Mouse (Mus musculus): ENCODE results near the gene Tcta.

The Tcta gene

DNA sequence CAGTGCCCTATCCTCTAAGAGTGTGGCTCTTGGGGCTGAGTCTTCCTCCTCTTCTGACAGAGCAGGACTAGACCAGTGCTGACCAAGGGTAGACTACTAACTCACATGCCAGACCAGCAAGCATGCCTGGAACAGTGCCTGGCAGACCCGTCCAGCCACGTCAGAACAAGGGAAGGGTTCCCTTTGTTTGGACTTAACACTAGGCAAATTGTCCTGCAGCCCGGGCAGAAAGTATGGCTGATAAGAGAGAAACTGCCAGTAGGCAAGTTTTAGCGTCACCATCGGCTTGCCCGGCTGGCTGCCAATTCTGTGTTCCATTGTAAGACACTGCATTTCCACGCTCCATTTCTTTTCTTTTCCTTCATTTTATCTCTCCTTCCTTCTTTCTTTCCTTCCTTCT lies 38.3 kb downstream of the Tcta start:
- DNase-seq, result no peak

DNA sequence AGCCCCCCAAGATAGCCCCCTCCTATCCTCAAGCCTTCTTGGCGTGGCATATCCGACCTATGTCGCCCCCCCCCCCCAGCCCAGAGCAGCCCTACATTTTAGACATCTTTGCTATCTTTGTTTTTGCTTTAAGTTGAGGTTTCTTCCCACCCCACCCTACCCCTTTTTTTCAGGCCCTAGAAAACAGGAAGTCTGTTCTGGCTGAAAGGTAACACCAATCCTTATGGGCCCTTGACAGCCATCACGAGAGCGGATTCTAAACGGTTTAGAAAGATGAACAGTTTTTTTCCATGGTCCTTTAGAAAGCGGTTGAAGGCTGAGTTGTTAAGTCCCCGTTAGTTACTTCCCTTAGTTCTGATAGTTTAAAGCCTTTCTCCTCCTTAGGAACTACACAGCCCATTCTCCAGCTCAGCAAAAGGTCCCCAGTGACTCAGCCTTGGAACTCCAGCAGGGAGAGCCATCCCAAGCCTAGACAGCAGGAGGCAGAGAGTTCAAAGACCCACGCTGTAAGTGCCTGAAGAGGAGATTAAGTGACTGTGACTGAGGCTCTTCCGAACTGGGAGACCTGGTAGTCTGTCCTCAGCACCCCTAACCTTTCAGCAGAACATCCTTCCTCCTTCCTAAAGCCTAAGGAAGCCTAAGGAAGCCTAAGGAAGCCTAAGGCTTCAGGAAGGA lies 39.6 kb downstream of the Tcta start:
- DNase-seq, result no peak

DNA sequence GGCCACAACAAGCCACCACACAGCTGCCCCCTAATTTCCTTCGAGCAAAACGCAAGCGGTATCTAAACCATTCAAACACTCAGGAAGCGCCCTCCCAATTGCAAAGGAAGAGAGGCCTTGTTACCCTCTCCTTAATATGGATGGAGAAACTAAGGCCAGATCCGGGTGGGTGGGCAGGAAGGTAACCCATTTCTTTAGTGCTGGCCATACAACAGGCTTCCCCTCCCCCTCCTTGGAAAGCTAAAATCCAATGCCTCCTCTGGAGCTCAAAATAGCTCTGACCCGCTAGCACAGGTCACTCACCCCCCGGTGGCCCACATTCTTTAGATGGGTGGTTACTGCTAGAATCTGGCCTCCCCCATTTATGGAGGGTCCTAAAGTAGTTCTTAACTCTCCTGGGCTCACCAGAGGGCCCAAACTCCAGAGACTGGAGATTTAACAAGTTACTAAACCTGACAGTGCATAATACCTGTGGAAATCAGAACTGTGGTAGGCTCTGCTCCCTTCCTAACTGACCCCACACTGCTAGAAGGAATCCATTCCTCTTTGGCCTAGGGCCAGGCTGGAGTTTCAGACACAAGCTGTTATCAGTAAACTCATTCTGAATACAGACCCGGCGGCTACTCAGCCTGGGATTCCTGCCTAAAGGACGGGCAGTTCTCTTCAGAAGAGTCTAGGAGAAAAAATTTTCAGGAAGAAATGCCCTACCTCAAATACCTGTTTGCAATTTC lies 41.6 kb downstream of the Tcta start:
- no peak for DNase-seq

DNA sequence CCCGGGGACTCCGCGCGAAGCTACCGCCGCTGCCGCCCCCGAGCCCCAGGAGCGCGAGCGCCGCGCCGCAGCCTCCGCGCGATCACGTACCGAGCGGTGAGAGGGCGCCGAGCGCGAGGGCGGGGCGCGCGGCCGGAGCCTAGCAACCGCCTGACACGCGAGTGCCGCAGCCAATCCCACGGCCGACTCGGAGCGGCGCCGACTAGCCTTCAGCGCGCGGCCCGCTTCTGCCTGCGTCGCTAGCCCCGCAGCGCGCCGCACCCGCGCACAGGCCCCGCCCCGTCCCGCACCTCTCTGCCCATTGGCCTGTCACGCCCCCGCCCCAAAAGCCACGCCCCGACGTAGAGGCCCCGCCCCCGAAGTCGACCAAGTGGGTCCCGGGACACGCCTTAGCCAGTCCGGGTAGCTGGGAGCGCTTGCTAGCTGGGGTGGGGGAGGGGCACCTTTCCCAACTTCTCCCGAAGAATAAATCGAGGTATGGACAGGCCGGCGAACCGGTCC lies 42.2 kb downstream of the Tcta start, which contains the start of gene Dag1:
Gene Dag1, minus strand, starts transcription at position 269 of the 501 bp plus-strand sequence.
- peak; percentile 97 for DNase-seq

DNA sequence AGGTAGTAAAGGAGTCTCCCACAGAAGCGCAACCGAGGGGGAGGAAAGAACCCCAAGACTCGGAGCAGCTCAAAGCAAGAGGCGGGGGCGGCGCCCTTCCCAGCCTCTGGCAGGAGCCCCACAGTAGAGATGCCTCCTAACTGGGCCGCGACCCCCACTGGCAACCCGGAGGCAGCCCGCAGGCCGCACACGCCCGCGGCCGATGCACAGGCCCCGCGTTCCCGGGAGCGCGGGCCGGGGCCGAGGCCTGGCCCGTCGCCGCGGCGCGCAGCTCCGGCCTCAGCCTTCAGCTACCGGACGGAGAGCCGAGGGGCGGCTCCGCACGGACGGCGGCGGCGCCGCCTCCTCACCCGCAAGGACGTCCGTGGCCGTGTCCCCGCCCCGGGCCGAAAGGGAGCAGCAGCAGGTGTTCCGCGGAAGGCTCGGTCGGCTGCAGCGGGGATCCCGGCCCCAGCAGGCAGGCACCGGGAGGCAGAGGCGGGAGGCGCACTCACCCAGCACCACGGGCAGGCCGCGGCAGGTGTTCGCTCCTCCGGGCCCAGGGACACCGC lies 42.8 kb downstream of the Tcta start:
- DNase-seq, result peak; percentile 70

DNA sequence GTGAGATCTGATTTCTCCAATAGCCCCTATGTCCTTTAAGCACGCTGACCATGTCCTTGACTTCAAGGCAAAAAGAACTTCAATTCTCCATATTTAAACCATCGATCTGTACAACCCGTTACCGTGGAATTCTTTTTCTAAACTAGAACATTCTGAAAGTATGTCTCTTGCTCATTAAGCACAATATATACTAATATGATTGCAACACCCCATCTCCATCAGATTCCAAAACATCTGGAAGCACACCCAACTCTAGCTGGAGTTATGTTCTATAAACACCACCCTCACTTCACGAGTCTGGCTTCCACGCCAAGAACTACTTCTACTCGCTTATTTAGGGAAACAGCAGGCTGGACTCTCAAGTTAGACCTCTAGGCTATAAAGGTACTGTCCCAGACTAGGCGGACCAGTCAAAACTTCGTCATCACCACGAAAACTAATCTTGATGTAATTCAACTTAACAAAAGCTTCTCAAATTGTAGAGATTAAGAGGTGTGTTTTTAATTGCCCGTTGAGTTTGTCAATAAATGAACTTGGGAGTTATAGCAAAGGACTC lies 43.4 kb downstream of the Tcta start:
- DNase-seq, result no peak

DNA sequence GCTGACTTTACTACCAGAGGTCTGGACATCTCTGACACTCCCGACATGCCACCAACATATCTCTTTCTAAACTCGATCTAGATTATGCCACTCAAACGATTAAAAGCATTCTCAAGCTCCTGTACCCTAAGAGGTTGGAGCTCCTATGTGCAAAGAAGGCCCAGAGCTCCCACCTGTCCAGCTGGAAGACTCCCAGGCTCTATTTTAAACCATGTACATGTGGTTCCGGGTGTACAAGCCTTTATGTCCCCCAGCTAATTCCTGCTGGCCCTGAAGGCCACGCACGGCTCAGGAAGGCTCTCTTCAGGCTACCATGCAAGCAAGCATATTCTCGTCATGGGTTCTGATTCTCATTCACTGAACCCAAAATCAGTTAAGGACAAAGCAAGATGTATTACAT lies 44.1 kb downstream of the Tcta start:
- no peak for DNase-seq

DNA sequence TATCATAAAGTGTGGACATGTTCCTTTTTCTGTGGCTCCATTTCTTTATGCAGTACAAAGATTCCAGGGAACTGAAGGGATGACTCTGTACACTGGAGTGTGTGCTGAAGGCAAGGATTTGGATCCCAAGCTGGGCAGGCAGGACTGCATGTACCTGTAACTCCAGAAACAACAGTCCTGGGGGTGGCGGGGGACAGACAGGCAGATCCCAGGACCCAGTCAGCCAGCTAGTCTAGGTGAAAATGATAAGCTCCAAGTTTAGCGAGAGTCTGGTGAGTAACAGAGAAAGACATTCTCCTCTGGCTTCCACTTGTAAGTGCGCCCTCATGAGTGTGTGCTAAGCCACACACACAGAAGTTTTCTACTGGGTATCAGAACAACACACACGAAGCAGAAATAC lies 45.4 kb downstream of the Tcta start:
- no peak for DNase-seq

Data from thymus, postnatal 14 days (tissue).